Mouse (Mus musculus): Measurements from ENCODE around the gene Olfr703. TPM values are rescaled to one million over a fixed set of nuclear protein-coding genes. Genes with fewer than 3 reads are reported as not detected.

Olfr703 gene
- polyA plus RNA-seq (2012; rRNA removed) = not detected in 2 replicates

DNA sequence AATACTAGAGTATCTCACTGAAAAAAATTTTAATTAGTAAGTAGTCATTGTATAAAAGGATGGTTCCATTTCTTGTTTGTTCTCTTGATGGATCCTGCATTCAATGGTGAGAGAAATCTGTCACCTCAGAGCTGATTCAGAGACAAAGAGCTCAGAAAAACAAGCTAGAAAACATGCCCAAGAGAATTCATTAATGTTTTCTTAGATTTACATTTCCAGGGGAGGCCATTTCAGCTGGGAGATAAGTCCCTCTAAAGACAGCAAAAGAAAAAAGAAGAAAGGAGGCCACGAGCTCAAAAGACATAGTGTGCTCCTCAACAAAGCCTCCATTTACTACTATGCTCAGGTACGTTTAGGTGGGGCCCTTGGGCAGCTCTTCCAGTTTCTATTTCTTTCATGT, at the start of gene Olfr703:
Gene Olfr703, plus strand, starts transcription at position 301 of the 400 bp plus-strand sequence.
- 55% methylated on average over 2 of the region's 2 CpGs for WGBS

DNA sequence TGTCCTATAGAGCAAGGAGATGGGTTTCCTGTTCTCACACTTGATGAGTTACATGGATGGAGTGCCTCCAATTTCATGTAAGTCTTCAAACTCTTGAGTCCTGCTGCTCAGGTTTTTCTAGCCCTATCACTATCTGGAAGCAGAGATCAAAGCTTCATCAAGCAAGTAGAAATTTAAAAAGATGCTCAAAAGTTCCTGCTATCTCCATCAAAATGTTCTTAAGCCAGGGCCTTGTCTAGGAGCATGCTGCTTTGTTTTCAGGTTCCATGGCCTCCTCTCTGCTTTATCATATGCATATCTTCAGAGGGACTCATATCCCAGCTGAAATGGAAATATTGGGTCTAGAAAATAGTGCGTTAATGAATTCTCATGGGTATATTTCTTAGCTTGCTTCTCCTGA, 34.4 kb upstream of the Olfr703 start, which contains the start of gene Olfr700:
Gene Olfr700, minus strand, starts transcription at position 101 of the 400 bp plus-strand sequence.
- H3K4me3 ChIP-seq (replicated peaks; ENCODE audit: insufficient read depth, low read depth, low read length) = no peak within 1 kb of the TSS
- DNase-seq = no peak
- H3K27ac ChIP-seq (ENCODE audit: insufficient read depth, low read length) = no peak within 1 kb of the TSS
- H3K4me1 ChIP-seq (ENCODE audit: control insufficient read depth, insufficient read depth, low read length) = no peaks in the 10 kb centered on the region
- no peaks in the 10 kb centered on the region for H3K27me3 ChIP-seq (ENCODE audit: control insufficient read depth, insufficient read depth, low read length)
- whole genome bisulfite sequencing = 78% methylated on average over 1 of the region's 1 CpGs
- TF ChIP-seq POLR2A (IDR thresholded peaks at IDR 0.05; ENCODE audit: borderline replicate concordance, insufficient read depth, low read length) = no peak
- no peak for TF ChIP-seq CTCF (IDR thresholded peaks at IDR 0.05; ENCODE audit: borderline replicate concordance, insufficient read depth, low read depth, low read length)

More for the DNA sequence above, at the start of gene Olfr703:
- Histone ChIP-seq H3K27me3 (ENCODE audit: control insufficient read depth, insufficient read depth, low read length) (no peaks in the 10 kb centered on the region), H3K4me1 (ENCODE audit: control insufficient read depth, insufficient read depth, low read length) (no peaks in the 10 kb centered on the region), H3K4me3 (replicated peaks; ENCODE audit: insufficient read depth, low read depth, low read length) (no peak within 1 kb of the TSS), H3K27ac (ENCODE audit: insufficient read depth, low read length) (no peak within 1 kb of the TSS)
- DNase-seq = no peak
- TF ChIP-seq POLR2A (IDR thresholded peaks at IDR 0.05; ENCODE audit: borderline replicate concordance, insufficient read depth, low read length) (no peak), CTCF (IDR thresholded peaks at IDR 0.05; ENCODE audit: borderline replicate concordance, insufficient read depth, low read depth, low read length) (no peak)

DNA sequence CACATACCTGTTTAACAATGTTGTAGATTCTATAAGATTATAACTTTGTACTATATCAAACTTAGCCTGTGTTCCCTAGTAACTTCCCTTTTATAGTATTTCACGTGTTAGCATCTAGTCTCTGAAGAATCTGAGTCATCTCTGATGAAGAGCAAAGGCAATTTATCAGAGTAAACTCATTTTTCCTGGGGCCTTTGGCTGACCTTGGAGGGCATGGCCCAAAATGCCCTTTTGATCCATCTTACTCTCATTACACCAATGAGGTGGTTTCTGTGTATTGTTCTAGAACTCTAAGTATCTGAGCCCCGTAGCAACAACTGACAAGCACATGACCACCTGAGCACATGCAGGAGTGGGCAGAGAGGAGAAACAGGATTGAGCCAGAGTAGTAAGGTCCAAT, 29.3 kb upstream of the Olfr703 start, which contains the start of gene Olfr701:
Gene Olfr701, plus strand, starts transcription at position 301 of the 400 bp plus-strand sequence.
- Histone ChIP-seq H3K27ac (ENCODE audit: insufficient read depth, low read length) (no peak within 1 kb of the TSS), H3K4me1 (ENCODE audit: control insufficient read depth, insufficient read depth, low read length) (no peaks in the 10 kb centered on the region), H3K27me3 (ENCODE audit: control insufficient read depth, insufficient read depth, low read length) (no peaks in the 10 kb centered on the region), H3K4me3 (replicated peaks; ENCODE audit: insufficient read depth, low read depth, low read length) (no peak within 1 kb of the TSS)
- no peak for DNase-seq
- TF ChIP-seq POLR2A (IDR thresholded peaks at IDR 0.05; ENCODE audit: borderline replicate concordance, insufficient read depth, low read length) = no peak
- no peak for TF ChIP-seq CTCF (IDR thresholded peaks at IDR 0.05; ENCODE audit: borderline replicate concordance, insufficient read depth, low read depth, low read length)
- 60% methylated on average over 2 of the region's 2 CpGs for WGBS

DNA sequence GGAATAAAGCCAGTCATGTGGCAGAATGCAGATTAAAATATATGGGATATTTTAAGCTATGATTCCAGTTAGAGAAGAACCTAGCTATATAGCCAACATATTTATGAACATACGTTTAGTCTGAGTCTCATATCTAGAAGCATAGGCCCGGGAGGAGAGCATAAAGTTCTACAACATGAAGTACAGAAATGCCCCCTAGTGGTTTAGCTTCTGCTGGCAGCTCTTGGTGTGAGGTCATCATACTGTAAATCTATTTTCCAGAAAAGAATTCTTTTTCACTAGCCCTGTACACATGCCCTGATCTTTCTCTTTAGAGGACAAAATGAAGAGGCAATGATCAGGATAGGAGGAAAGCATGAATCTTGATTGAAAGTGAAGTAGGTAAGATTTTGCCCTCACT, 27.4 kb upstream of the Olfr703 start:
- DNase-seq = no peak
- Histone ChIP-seq H3K27me3 (ENCODE audit: control insufficient read depth, insufficient read depth, low read length) (no peaks in the 10 kb centered on the region), H3K4me1 (ENCODE audit: control insufficient read depth, insufficient read depth, low read length) (no peaks in the 10 kb centered on the region), H3K27ac (ENCODE audit: insufficient read depth, low read length) (no peak overlapping the region), H3K4me3 (replicated peaks; ENCODE audit: insufficient read depth, low read depth, low read length) (no peak overlapping the region)
- WGBS = 54% methylated on average over 2 of the region's 2 CpGs
- TF ChIP-seq POLR2A (IDR thresholded peaks at IDR 0.05; ENCODE audit: borderline replicate concordance, insufficient read depth, low read length) = no peak
- no peak for TF ChIP-seq CTCF (IDR thresholded peaks at IDR 0.05; ENCODE audit: borderline replicate concordance, insufficient read depth, low read depth, low read length)

DNA sequence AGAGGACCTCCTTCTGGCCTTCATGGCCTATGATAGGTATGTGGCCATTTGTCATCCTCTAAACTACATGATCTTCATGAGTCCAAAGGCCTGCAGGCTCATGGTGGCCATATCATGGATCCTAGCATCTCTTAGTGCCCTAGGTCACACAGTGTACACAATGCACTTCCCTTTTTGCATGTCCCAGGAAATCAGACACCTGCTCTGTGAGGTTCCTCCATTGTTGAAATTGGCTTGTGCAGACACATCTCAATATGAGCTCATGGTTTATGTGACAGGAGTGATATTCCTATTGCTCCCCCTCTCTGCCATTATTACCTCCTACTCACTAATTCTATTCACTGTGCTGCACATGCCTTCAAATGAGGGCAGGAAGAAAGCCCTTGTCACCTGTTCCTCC, 24.7 kb upstream of the Olfr703 start:
- no peaks in the 10 kb centered on the region for H3K27me3 ChIP-seq (ENCODE audit: control insufficient read depth, insufficient read depth, low read length)
- TF ChIP-seq CTCF (IDR thresholded peaks at IDR 0.05; ENCODE audit: borderline replicate concordance, insufficient read depth, low read depth, low read length) = no peak
- no peak for TF ChIP-seq POLR2A (IDR thresholded peaks at IDR 0.05; ENCODE audit: borderline replicate concordance, insufficient read depth, low read length)
- no peaks in the 10 kb centered on the region for H3K4me1 ChIP-seq (ENCODE audit: control insufficient read depth, insufficient read depth, low read length)
- no peak for DNase-seq
- H3K4me3 ChIP-seq (replicated peaks; ENCODE audit: insufficient read depth, low read depth, low read length) = no peak overlapping the region
- H3K27ac ChIP-seq (ENCODE audit: insufficient read depth, low read length) = no peak overlapping the region

DNA sequence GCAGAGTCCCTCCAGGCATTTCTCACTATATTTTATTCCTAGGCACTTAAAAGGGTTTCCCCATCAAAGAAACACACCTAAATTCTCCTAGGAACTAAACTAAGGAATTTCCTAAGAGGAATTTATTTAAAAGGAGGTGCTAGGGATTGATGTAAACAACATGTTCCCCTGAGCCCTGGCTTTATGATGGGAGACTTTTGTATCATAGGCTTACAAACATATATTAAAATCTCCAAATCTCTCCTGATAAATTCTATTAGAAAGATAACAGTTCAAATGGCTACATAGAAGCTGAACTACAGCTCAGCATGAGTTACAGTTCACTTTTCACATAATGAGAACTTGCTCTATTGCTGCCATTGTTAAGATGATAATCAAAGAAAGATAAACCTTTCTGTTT, 9.4 kb upstream of the Olfr703 start, which contains the start of gene Olfr702:
Gene Olfr702, minus strand, starts transcription at position 101 of the 400 bp plus-strand sequence.
- TF ChIP-seq CTCF (IDR thresholded peaks at IDR 0.05; ENCODE audit: borderline replicate concordance, insufficient read depth, low read depth, low read length) = no peak
- no peak for TF ChIP-seq POLR2A (IDR thresholded peaks at IDR 0.05; ENCODE audit: borderline replicate concordance, insufficient read depth, low read length)
- H3K27ac ChIP-seq (ENCODE audit: insufficient read depth, low read length) = no peak within 1 kb of the TSS
- no peak within 1 kb of the TSS for H3K4me3 ChIP-seq (replicated peaks; ENCODE audit: insufficient read depth, low read depth, low read length)
- no peak for DNase-seq
- no peaks in the 10 kb centered on the region for H3K27me3 ChIP-seq (ENCODE audit: control insufficient read depth, insufficient read depth, low read length)
- no peaks in the 10 kb centered on the region for H3K4me1 ChIP-seq (ENCODE audit: control insufficient read depth, insufficient read depth, low read length)

DNA sequence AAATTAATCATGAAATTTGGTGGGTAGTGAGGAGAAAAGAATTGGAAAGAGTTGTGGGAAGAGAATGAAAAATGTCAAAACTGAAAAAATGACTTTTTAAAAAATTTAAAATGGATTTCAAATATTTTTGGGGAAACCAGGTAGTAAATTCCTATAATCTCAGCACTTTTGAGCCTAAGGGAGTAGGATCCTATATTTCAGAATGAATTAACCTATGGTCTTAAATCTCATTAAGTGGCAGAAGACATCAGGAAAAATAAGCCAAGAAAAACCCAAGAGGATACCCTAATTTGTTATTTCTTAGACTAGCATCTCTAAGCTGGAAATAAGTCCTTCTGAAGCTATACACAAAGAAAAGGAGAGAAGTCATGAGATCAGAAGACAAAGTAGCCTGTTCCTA, 19.7 kb downstream of the Olfr703 start, which contains the start of gene Olfr704:
Gene Olfr704, plus strand, starts transcription at position 301 of the 400 bp plus-strand sequence.
- no peak within 1 kb of the TSS for H3K4me3 ChIP-seq (replicated peaks; ENCODE audit: insufficient read depth, low read depth, low read length)
- no peak for DNase-seq
- no peak for TF ChIP-seq POLR2A (IDR thresholded peaks at IDR 0.05; ENCODE audit: borderline replicate concordance, insufficient read depth, low read length)
- TF ChIP-seq CTCF (IDR thresholded peaks at IDR 0.05; ENCODE audit: borderline replicate concordance, insufficient read depth, low read depth, low read length) = no peak
- no peaks in the 10 kb centered on the region for H3K27me3 ChIP-seq (ENCODE audit: control insufficient read depth, insufficient read depth, low read length)
- no peaks in the 10 kb centered on the region for H3K4me1 ChIP-seq (ENCODE audit: control insufficient read depth, insufficient read depth, low read length)
- no peak within 1 kb of the TSS for H3K27ac ChIP-seq (ENCODE audit: insufficient read depth, low read length)

DNA sequence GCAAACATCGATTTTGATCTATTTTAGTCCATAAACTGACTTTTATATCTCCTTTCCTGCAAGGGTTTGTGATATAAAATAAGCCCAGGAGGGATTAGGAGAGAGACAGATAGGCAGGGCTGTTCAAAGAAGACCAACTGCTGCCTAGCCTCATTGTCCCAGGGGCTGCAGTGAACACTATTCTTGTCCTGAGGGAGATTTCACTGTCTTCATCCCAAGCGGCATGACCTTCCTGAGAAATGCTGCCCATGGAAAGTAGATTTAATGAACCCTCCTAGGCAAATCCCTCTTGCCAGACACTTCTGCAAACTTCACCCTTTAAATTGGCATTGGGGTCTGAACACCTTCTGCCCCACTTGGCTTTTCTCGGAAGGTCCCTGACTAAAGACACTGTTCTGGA, 33.6 kb downstream of the Olfr703 start, which contains the start of gene Olfr705:
Gene Olfr705, minus strand, starts transcription at position 101 of the 400 bp plus-strand sequence.
- 73% methylated on average over 3 of the region's 3 CpGs for WGBS

More for the DNA sequence above, 33.6 kb downstream of the Olfr703 start, which contains the start of gene Olfr705:
- Histone ChIP-seq H3K27me3 (ENCODE audit: control insufficient read depth, insufficient read depth, low read length) (no peaks in the 10 kb centered on the region), H3K4me1 (ENCODE audit: control insufficient read depth, insufficient read depth, low read length) (no peaks in the 10 kb centered on the region), H3K4me3 (replicated peaks; ENCODE audit: insufficient read depth, low read depth, low read length) (no peak within 1 kb of the TSS), H3K27ac (ENCODE audit: insufficient read depth, low read length) (no peak within 1 kb of the TSS)
- no peak for TF ChIP-seq CTCF (IDR thresholded peaks at IDR 0.05; ENCODE audit: borderline replicate concordance, insufficient read depth, low read depth, low read length)
- TF ChIP-seq POLR2A (IDR thresholded peaks at IDR 0.05; ENCODE audit: borderline replicate concordance, insufficient read depth, low read length) = no peak
- DNase-seq = no peak

Measured in cerebellum, adult 2 months (tissue).